Mouse (Mus musculus) ES-Bruce4 (cell line): ENCODE data around the gene Mast3. TPM values are rescaled to one million over a fixed set of nuclear protein-coding genes. Genes with fewer than 3 reads are reported as not detected.
A peak's percentile ranks its signal among the peaks of the same experiment; 100 is the strongest.

Source experiments
- H3K27ac ChIP-seq: 2 replicates; pipeline ENCODE4 v1.5.1; 2012; ENCODE audit warnings: low read length, inconsistent platforms; ENCODE audit not compliant: insufficient read depth
- H3K27me3 ChIP-seq: 2 replicates; pipeline ENCODE4 v1.6.1; 2012; ENCODE audit warnings: mild to moderate bottlenecking, low read length, inconsistent platforms; ENCODE audit not compliant: control insufficient read depth, poor library complexity, insufficient read depth, severe bottlenecking
- H3K36me3 ChIP-seq: 2 replicates; pipeline ENCODE4 v1.6.1; 2012; ENCODE audit warnings: inconsistent platforms, mild to moderate bottlenecking, low read length, moderate library complexity; ENCODE audit not compliant: control insufficient read depth, poor library complexity, insufficient read depth, severe bottlenecking
- H3K4me1 ChIP-seq: one replicate; pipeline ENCODE4 v1.8.1; 2011; ENCODE audit warnings: low read length; ENCODE audit not compliant: control insufficient read depth, insufficient read depth
- H3K4me3 ChIP-seq: 2 replicates; pipeline ENCODE4 v1.5.1; 2011; ENCODE audit warnings: low read depth, mild to moderate bottlenecking, low read length
- H3K9ac ChIP-seq: 2 replicates; pipeline ENCODE4 v1.6.1; 2012; ENCODE audit warnings: low read depth, mild to moderate bottlenecking, inconsistent platforms; ENCODE audit not compliant: poor library complexity, severe bottlenecking
- H3K9me3 ChIP-seq: replicated peaks from 2 replicates; pipeline ENCODE4 v1.6.1; 2012; ENCODE audit warnings: mild to moderate bottlenecking, low read length, inconsistent platforms; ENCODE audit not compliant: control insufficient read depth, poor library complexity, insufficient read depth, severe bottlenecking
- CTCF ChIP-seq: IDR thresholded peaks from one replicate; pipeline ENCODE4 v1.8.1; 2011; ENCODE audit warnings: low read depth, low read length
- EP300 ChIP-seq: IDR thresholded peaks from 2 replicates; pipeline ENCODE4 v1.6.1; 2011; ENCODE audit warnings: low read depth, low read length; ENCODE audit not compliant: insufficient read depth
- POLR2A ChIP-seq: IDR thresholded peaks from one replicate; pipeline ENCODE4 v1.8.1; 2011; ENCODE audit warnings: low read length; ENCODE audit not compliant: insufficient read depth
- polyA plus RNA-seq: library from polyadenylated mRNA; stranded (reverse); fragments of >200 nt; gene quantifications from 2 replicates; pipeline ENCODE4 v1.2.4, GENCODE M21; 2011; ENCODE audit warnings: low read depth; ENCODE audit not compliant: missing spikeins, insufficient read depth, insufficient read length

Gene Mast3
- polyA plus RNA-seq, 1 experiment: 10.9 TPM

- Histone ChIP-seq H3K9ac (peak overlapping the region; percentile 31; the same call in 1 of the 2 replicates), H3K4me1 (no peaks in the 10 kb centered on the region), H3K36me3 (no peaks in the 10 kb centered on the region), H3K9me3 (no peaks in the 10 kb centered on the region), H3K27ac (no peak overlapping the region), H3K4me3 (no peak overlapping the region), H3K27me3 (no peaks in the 10 kb centered on the region)
- TF ChIP-seq CTCF (no peak), POLR2A (no peak), EP300 (no peak)
These were observed 37.6 kb upstream of the Mast3 start for GRCm38 (mm10) chr8:70842484-70842883.

- no peak for TF ChIP-seq POLR2A
- TF ChIP-seq EP300: peak; percentile 48; the same call in 1 of the 2 replicates
- peak; percentile 98 for TF ChIP-seq CTCF
- Histone ChIP-seq H3K4me3 (no peak overlapping the region), H3K27ac (no peak overlapping the region), H3K27me3 (no peaks in the 10 kb centered on the region), H3K4me1 (no peaks in the 10 kb centered on the region), H3K9me3 (no peaks in the 10 kb centered on the region), H3K9ac (peak overlapping the region; percentile 12; the same call in 1 of the 2 replicates), H3K36me3 (peaks cover 5% of the 10 kb centered on the region; the same call in 1 of the 2 replicates)
These were observed 36.6 kb upstream of the Mast3 start for GRCm38 (mm10) chr8:70841147-70842072.

GRCm38 (mm10) chr8:70840590-70840989, 35.7 kb upstream of the Mast3 start:
- no peaks in the 10 kb centered on the region for H3K9me3 ChIP-seq
- peak overlapping the region; percentile 36; the same call in 1 of the 2 replicates for H3K9ac ChIP-seq
- H3K27ac ChIP-seq: no peak overlapping the region
- no peaks in the 10 kb centered on the region for H3K27me3 ChIP-seq
- TF ChIP-seq EP300: no peak
- no peak for TF ChIP-seq POLR2A
- H3K36me3 ChIP-seq: peaks cover 10% of the 10 kb centered on the region
- H3K4me1 ChIP-seq: no peaks in the 10 kb centered on the region
- H3K4me3 ChIP-seq: no peak overlapping the region

- Histone ChIP-seq H3K4me1 (no peaks in the 10 kb centered on the region), H3K9ac (peak within 1 kb of the TSS; percentile 82), H3K4me3 (peak within 1 kb of the TSS; percentile 78), H3K9me3 (no peaks in the 10 kb centered on the region), H3K27ac (peak within 1 kb of the TSS; percentile 86), H3K27me3 (no peaks in the 10 kb centered on the region), H3K36me3 (peaks cover 14% of the 10 kb centered on the region)
- peak; percentile 100 for TF ChIP-seq POLR2A
- peak; percentile 73; the same call in 1 of the 2 replicates for TF ChIP-seq EP300
- TF ChIP-seq CTCF: no peak
These were observed 34.8 kb upstream of the Mast3 start, which contains the start of gene Arrdc2 for GRCm38 (mm10) chr8:70839408-70840351. Gene Arrdc2, minus strand, starts transcription at chr8:70839720.

- peak overlapping the region; percentile 82 for H3K9ac ChIP-seq
- H3K9me3 ChIP-seq: no peaks in the 10 kb centered on the region
- H3K27me3 ChIP-seq: no peaks in the 10 kb centered on the region
- peak overlapping the region; percentile 78 for H3K4me3 ChIP-seq
- no peaks in the 10 kb centered on the region for H3K4me1 ChIP-seq
- peak overlapping the region; percentile 85 for H3K27ac ChIP-seq
- H3K36me3 ChIP-seq: peaks cover 14% of the 10 kb centered on the region
- TF ChIP-seq EP300 (no peak), CTCF (no peak), POLR2A (no peak)
These were observed 34.0 kb upstream of the Mast3 start for GRCm38 (mm10) chr8:70838654-70839407.
